In genomic region chr7:19083701-19084100, GRCm38 (mm10) we compare ENCODE assay signal across 8 mouse cellular contexts. TPM values are rescaled to one million over a fixed set of nuclear protein-coding genes. Genes with fewer than 3 reads are reported as not detected.
DNase-seq lines count a peak whose midpoint lies in the region; ATAC-seq lines count a peak whose summit lies in the region.

Dmpk (plus strand) TSS chr7:19083849.

- H3K4me3 ChIP-seq in heart, embryonic 11.5 days (ENCODE audit: low read depth, low read length): peak within 1 kb of the TSS; percentile 25
- H3K4me3 ChIP-seq in midbrain, embryonic 15.5 days: no peak within 1 kb of the TSS

- H3K9me3 ChIP-seq in heart, embryonic 11.5 days (replicated peaks; ENCODE audit: control insufficient read depth, low read length): no peaks in the 10 kb centered on the region
- H3K9me3 ChIP-seq in midbrain, embryonic 15.5 days: no peaks in the 10 kb centered on the region

- peak; percentile 27 for ATAC-seq in heart, embryonic 11.5 days (replicated peaks; ENCODE audit: insufficient number of reproducible peaks, low FRiP score, low TSS enrichment)
- 0 out of 2 replicates have a peak, but pooled peaks have one; percentile 13 for ATAC-seq in midbrain, embryonic 15.5 days (replicated peaks)

- peak within 1 kb of the TSS; percentile 70 for H3K27ac ChIP-seq in heart, embryonic 11.5 days (ENCODE audit: low read depth, low read length)
- H3K27ac ChIP-seq in midbrain, embryonic 15.5 days: no peak within 1 kb of the TSS

- H3K36me3 ChIP-seq in heart, embryonic 11.5 days (ENCODE audit: control insufficient read depth, insufficient read depth, low read length): peaks cover 37% of the 10 kb centered on the region
- peaks cover 39% of the 10 kb centered on the region for H3K36me3 ChIP-seq in midbrain, embryonic 15.5 days (replicated peaks)

- H3K9ac ChIP-seq in heart, embryonic 11.5 days (ENCODE audit: low read depth, low read length): peak within 1 kb of the TSS; percentile 52
- H3K9ac ChIP-seq in midbrain, embryonic 15.5 days: no peak within 1 kb of the TSS

- H3K4me1 ChIP-seq in heart, embryonic 11.5 days (ENCODE audit: control insufficient read depth, insufficient read depth, low read length): peaks cover 53% of the 10 kb centered on the region
- H3K4me1 ChIP-seq in midbrain, embryonic 15.5 days: peaks cover 19% of the 10 kb centered on the region; the same call in 1 of the 2 replicates

- no peak for DNase-seq in left cerebral cortex, adult 18-20 months (ENCODE audit: low spot score in 2 of 2)
- no peak for DNase-seq in left cerebral cortex, adult 11 months (ENCODE audit: low spot score)
- peak; percentile 67 for DNase-seq in adrenal gland, postnatal 25 days
- no peak for DNase-seq in layer of hippocampus, postnatal 25 days (ENCODE audit: extremely low spot score in 1 of 2, low spot score in 1 of 2)
- DNase-seq in right cerebral cortex, postnatal 25 days: no peak
- DNase-seq in cerebellum, postnatal 4 days (ENCODE audit: low spot score in 2 of 2): no peak

- H3K27me3 ChIP-seq in heart, embryonic 11.5 days (ENCODE audit: control insufficient read depth, insufficient read depth, low read length): no peaks in the 10 kb centered on the region
- peaks cover 3% of the 10 kb centered on the region; the same call in 1 of the 2 replicates for H3K27me3 ChIP-seq in midbrain, embryonic 15.5 days (replicated peaks)

- 33% methylated on average over 10 of the region's 10 CpGs for WGBS in heart, embryonic 11.5 days (ENCODE audit: insufficient replicate concordance)
- WGBS in midbrain, embryonic 15.5 days: 50% methylated on average over 10 of the region's 10 CpGs

- H3K4me2 ChIP-seq in heart, embryonic 11.5 days: peak within 1 kb of the TSS; percentile 50
- H3K4me2 ChIP-seq in midbrain, embryonic 15.5 days: no peak within 1 kb of the TSS

RNA-seq across cellular contexts. Expression of gene Dmpk, which starts in this region (rescaled TPM):
- 10 to 100 TPM; 26.6 to 32.0 TPM for total RNA-seq in left cerebral cortex, adult 18-20 months (2021)
- total RNA-seq in adrenal gland, postnatal 25 days (2021): 106 and 114 TPM in 2 replicates
- polyA plus RNA-seq in heart, embryonic 11.5 days (2014; fragmentation: Nextera tagmentation; extraction: Ambion mirVana): 17.0 and 17.7 TPM in 2 replicates
- total RNA-seq in layer of hippocampus, postnatal 25 days (2021): 10 to 100 TPM; 26.7 to 39.3 TPM
- 10.8 and 13.9 TPM in 2 replicates for polyA plus RNA-seq in midbrain, embryonic 15.5 days (2015; fragmentation: Nextera tagmentation; extraction: Ambion mirVana)
